Mouse (Mus musculus) heart, embryonic 10.5 days (tissue): ENCODE measurements at regions not wholly inside any gene's neighbourhood (a gene's known extent, or its start where the extent isn't known, plus 50 kb on each side); places are given as distances from the start of the nearest gene placed in this dataset. TPM values are rescaled to one million over a fixed set of nuclear protein-coding genes. Genes with fewer than 3 reads are reported as not detected.

Source experiments
- microRNA-seq: library from miRNA; unstranded; fragments of <30 nt; microRNA quantifications from one replicate; pipeline ENCODE4, GENCODE M21; 2017

Small RNAs in the stretch of these regions (microRNA-seq; reads per million reads assigned to microRNA genes)
- gene Gm44319, result not detected
